Mouse (Mus musculus) yolk sac, embryonic 10.5 days (tissue): ENCODE measurements at regions not wholly inside any gene's neighbourhood (a gene's known extent, or its start where the extent isn't known, plus 50 kb on each side); places are given as distances from the start of the nearest gene placed in this dataset.

ENCODE experiments used
- DNase-seq: peaks from one replicate; pipeline ENCODE4 v3.0.0-alpha.2; 2017; ENCODE audit warnings: low spot score

DNA sequence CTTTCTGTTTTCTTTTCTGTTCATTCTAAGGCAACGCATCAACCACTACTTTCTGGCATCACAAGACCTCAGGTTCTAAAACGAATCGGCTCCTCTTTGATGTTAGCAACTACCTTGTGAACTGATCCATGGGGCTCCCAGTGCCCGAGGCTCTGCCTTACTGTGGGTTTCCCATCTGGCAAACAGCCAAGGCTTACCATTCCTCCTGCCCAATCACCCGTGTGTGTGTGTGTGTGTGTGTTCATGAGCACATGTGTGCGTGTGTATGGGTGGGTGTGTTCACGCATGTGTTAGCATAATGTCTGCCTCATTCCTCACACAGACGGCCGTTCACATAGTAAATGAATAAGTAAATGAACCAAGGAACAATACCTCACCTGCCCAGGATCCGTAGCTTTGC lies 138.3 kb upstream of the Lpp start:
- no peak for DNase-seq

- no peak for DNase-seq
These were observed 138.7 kb upstream of the Lpp start for GRCm38 (mm10) chr16:24254590-24254989.

GRCm38 (mm10) chr16:24254143-24254542 lies 139.2 kb upstream of the Lpp start:
- DNase-seq, result no peak

DNA sequence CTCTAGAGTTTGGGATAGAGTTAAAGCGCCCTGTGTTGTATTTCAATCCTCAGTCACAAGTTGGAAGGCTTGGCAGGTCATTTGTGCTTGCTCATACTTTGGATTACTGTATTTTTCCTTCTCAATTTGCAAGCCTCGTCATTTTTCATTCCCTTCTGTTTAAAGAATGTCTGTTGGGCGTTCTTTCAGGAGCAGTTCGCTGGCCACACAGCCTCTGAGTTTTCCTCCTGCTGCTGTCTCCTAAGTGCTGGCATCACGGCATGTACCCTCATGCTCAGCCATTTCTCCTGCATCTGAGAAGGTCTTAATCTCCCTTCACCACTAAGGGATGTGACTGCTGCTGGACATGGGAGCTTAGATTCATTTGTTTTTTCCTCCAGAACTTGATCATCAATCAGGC lies 146.0 kb upstream of the Lpp start:
- no peak for DNase-seq

GRCm38 (mm10) chr16:24238075-24238555 lies 155.2 kb upstream of the Lpp start:
- DNase-seq, result no peak

DNA sequence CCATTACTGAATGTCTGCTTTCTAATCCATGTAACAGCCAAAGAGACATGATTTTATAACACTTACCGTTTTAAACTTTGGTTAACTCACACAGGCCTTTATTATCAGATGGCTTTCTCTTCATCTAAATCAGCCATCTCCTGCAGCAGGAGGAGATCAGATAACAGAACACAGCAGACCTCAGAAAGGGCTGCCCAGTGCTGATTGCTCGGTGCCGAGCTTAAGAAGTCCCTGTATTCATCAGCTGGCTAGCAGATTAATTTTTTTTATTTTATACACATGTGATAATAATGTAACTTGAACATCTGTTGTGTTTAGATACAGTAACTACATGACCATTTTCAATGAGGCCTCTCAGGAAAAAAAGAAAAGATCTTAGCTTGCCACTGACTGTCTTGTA lies 155.9 kb upstream of the Lpp start:
- DNase-seq, result no peak

DNA sequence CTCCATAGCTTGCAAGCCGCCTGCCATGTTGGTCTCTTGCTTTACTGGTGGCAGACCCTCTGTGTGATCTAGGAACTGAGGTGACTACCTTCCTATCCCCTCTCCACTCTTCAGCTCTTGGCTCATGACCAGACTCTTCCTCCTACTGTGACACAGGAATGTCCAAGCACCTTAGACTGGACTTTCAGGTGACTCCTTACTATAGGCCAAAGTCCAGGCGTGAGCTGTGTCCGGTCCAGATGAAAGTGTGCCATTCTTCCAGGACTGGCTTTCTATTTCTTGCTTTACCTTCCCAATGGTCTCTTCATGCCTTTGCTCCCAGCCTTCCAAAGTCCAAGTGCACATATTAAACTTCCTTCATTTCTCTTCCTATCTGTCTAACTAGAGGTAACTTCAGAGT lies 156.3 kb upstream of the Lpp start:
- no peak for DNase-seq

- no peak for DNase-seq
These were observed 156.8 kb upstream of the Lpp start for GRCm38 (mm10) chr16:24236511-24236910.

- no peak for DNase-seq
These were observed 158.5 kb upstream of the Lpp start for GRCm38 (mm10) chr16:24234795-24235194.

GRCm38 (mm10) chr16:24232001-24232530 lies 161.2 kb upstream of the Lpp start:
- DNase-seq, result no peak

DNA sequence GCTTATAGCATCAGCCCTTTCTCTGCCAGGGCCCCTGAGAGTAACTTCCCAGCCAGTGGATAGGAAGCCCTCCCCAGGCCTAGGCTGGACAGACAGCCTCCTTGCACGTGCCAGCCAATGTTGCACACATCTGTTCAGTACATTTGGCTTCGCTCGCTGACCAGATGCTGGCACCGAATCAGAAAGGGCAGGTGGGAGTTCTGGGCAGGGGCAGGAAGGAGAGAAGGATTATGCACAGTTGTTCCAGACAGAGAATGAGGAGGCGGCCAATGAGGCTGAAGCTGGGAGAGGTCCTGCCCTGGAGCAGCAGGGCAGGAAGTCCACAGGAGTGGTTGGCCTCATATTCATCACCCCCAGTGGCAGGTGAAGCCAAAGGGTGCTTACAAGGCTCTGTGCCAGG lies 161.8 kb upstream of the Lpp start:
- no peak for DNase-seq

DNA sequence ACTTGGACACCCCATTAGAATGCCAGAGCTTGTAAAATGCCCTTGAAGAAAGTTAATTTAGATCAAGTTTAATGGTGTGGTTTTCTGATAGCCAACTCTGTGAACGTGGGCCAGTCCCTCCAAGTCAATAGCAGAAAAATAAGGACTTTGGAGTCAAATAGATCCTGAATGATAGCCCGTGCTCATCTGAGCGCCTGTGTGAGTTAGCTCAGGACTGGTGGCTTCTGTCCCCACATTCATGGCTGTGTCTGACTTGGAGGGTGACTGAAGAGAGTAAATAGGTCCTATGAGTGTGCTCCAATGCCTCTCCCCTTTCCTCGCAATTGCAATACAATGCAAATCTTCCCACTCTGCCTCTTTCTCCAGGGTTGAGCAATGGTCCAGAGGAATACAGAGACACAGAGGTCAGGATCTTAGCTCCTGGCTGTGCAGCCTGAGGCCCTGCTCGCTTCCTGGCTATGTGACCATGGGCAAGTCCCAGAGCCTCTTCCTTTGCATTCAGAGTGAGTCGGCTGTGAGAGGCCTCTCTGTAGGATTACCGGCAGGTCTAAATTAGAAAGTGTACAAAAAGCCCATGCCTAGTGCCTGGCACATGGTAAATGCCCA lies 164.2 kb upstream of the Lpp start:
- peak; percentile 61 for DNase-seq

- no peak for DNase-seq
These were observed 167.4 kb upstream of the Lpp start for GRCm38 (mm10) chr16:24225897-24226296.

GRCm38 (mm10) chr16:24225090-24225489 lies 168.2 kb upstream of the Lpp start:
- DNase-seq, result no peak

DNA sequence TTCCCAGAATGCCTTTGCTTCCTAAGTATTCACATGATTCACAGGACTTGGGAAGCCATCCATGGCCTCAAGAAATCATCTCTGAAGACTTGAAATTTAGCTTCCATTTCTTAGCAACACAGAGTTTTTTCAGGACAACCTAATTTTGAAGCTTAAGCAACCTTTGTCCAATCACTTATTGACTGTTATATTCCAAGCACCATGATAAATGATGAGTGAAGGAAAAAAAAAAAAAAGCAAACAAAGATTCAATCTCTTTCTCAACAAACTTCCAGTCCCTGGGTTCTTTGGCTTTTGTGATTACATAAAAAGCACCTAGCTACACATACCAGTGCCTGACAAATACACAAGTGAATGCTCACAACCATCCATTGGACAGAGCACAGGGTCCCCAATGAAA lies 169.4 kb upstream of the Lpp start:
- DNase-seq, result no peak

- DNase-seq, result no peak
These were observed 169.8 kb upstream of the Lpp start for GRCm38 (mm10) chr16:24223527-24223880.

- no peak for DNase-seq
These were observed 170.4 kb upstream of the Lpp start for GRCm38 (mm10) chr16:24222759-24223526.

DNA sequence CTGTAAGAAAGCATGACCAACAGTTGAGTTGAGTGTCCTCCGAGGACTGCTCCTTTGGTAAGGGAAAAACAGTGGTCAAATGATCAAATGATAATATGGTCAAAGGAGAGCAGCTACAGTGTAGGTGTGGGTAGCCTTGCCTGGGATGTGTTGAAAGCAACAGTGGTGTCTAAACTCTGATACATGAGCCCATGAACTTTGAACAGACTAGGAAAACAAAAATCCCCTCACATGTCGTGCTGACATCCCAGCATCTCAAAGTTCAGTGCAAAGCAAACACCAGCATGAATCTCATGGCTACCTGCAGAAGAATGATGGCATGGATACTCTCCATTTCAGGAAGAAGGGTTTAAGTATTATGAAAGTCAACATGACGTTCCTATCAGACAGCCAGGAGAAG lies 171.3 kb upstream of the Lpp start:
- DNase-seq, result peak; percentile 75

GRCm38 (mm10) chr16:24220613-24221012 lies 172.7 kb upstream of the Lpp start:
- no peak for DNase-seq

GRCm38 (mm10) chr16:24219691-24220090 lies 173.6 kb upstream of the Lpp start:
- DNase-seq, result no peak

DNA sequence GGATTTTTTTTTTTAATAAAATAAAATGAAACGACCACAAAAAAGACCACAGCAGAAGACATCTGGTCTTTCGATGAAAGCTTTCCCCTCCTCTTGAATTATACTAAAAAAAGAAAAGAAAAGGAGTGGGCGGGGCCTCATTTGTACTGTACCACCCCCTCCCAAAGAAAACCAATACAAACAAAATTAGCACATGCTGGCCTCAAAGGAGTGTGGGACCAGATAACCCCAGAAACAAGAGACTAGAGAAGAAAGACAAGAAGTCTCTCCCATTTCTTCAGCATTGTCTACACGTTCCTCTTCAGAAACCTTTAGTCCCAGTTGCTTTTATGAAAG lies 174.5 kb upstream of the Lpp start:
- no peak for DNase-seq

DNA sequence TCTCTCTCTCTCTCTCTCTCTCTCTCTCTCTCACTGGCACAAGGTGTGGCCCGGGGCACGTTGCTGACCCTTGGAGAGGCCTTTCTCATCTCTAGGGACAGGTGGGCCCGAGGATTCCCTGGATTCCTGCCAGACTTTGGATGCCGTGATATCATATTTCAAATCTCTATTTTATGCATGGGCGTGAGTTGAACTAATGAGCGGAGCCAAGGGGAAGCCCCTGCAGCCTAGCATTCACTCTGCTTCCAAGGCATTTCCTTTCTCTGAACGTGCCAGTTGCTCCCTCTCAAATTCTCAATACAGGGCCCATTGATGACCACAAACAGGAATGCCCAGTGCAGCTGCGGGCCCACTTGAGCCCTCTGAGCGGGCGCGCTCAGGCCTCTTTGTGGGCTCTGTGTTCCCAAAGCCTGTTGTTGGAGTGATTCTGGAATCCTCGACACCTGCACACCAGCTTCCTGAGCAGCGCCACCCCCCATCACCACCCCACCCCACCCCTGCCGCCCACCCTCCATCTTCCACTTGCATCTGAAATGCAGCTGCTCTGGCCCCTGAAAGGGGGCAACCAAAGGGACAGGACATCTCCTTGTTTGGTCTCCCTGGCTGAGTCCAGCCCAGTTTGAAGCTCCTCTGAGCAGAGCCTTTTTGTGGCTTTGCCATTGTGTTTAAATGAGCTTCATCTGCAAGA lies 175.0 kb upstream of the Lpp start:
- no peak for DNase-seq

- DNase-seq, result no peak
These were observed 176.5 kb upstream of the Lpp start for GRCm38 (mm10) chr16:24216828-24217227.
